Mouse (Mus musculus) bone marrow macrophage, adult 2 months (primary cell): ENCODE results near the gene Khdrbs1.

Experiments used
- CTCF ChIP-seq: IDR thresholded peaks from 2 replicates; pipeline ENCODE4 v1.5.1; 2012; ENCODE audit warnings: low read depth, mild to moderate bottlenecking, low read length, moderate library complexity
- POLR2A ChIP-seq: IDR thresholded peaks from 2 replicates; pipeline ENCODE4 v1.6.1; 2012; ENCODE audit warnings: mild to moderate bottlenecking, low read depth, low read length, borderline replicate concordance

GRCm38 (mm10) chr4:129702454-129702853 is 39.6 kb downstream of the Khdrbs1 start:
- TF ChIP-seq CTCF (no peak), POLR2A (no peak)
